Mouse (Mus musculus) kidney, adult 2 months (tissue): ENCODE measurements around the gene Ccdc92b.

Experiments used
- CTCF ChIP-seq: fragments of 200-500 bp; conservative IDR thresholded peaks from 2 replicates; pipeline ENCODE4 v1.5.1; 2011; ENCODE audit warnings: low read depth, mild to moderate bottlenecking, control low read depth, low read length, moderate library complexity, mixed read lengths; ENCODE audit not compliant: insufficient read depth, insufficient read length
- POLR2A ChIP-seq: fragments of 200-500 bp; IDR thresholded peaks from one replicate; pipeline ENCODE4 v1.6.1; 2011; ENCODE audit warnings: low read depth, low read length, control low read depth

DNA sequence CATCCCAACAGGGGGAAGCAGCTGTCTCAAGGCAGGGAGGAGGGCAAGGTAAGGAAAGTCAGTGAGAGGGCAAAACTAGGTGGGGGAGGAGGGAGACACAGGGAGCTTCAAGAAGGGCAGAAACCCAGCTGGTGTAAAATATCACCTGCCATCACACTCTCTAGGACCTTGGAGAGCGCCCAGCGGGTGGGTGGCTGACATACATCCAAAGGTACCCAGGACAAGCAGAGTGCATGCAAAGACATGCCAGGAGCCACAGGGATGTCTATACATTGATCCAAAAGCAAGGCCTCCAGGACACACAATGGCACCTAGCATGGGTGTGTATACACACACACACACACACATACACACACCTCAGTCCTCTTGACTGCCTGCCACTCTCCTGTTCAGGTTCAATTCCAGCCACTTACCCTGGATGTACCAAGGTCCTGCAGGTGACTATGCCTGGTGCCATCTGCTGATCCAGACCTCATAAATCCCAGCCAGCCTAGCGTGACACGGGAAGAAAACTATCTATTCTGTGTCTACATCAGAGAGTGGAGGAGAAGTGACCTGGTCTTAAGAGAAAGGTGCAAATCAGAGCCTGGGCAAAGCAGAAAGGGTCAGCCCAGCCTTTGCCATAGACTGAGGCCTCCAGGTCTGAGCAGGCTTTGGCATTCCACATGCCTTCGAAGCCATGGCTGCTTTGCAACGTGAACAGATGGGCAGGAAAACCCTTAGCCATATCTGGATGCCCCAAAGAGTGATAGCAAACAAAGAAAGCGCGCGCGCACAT is 34.3 kb upstream of the Ccdc92b start:
- no peak for TF ChIP-seq POLR2A
- TF ChIP-seq CTCF, result no peak
